Mouse (Mus musculus): ENCODE measurements around the gene Dyrk1a. TPM values are rescaled to one million over a fixed set of nuclear protein-coding genes. Genes with fewer than 3 reads are reported as not detected.

The Dyrk1a gene
- polyA plus RNA-seq, 1 experiment from 2014 or later: 7.8 TPM

- peaks cover 32% of the 10 kb centered on the region for H3K4me1 ChIP-seq (ENCODE audit: control insufficient read depth, insufficient read depth, low read length)
- H3K27ac ChIP-seq (ENCODE audit: low read length): peak overlapping the region; percentile 71
- H3K9ac ChIP-seq (ENCODE audit: low read length): peak overlapping the region; percentile 46; the same call in 1 of the 2 replicates
- H3K36me3 ChIP-seq (ENCODE audit: control insufficient read depth, insufficient read depth): no peaks in the 10 kb centered on the region
- no peak for ATAC-seq (replicated peaks; ENCODE audit: extremely low read depth, insufficient read depth, low FRiP score)
- no peak overlapping the region for H3K4me2 ChIP-seq (ENCODE audit: low read depth, low read length)
- no peak overlapping the region for H3K4me3 ChIP-seq (ENCODE audit: low read length)
- H3K9me3 ChIP-seq (replicated peaks; ENCODE audit: control insufficient read depth, low read length): peaks cover 4% of the 10 kb centered on the region; the same call in 1 of the 2 replicates
- 48% methylated on average over 4 of the region's 4 CpGs for whole genome bisulfite sequencing
- no peaks in the 10 kb centered on the region for H3K27me3 ChIP-seq (ENCODE audit: control insufficient read depth, insufficient read depth, low read length)
These were observed 149.7 kb downstream of the Dyrk1a start for GRCm38 (mm10) chr16:94719488-94719887.

GRCm38 (mm10) chr16:94720476-94721153, 150.8 kb downstream of the Dyrk1a start:
- no peak for ATAC-seq (replicated peaks; ENCODE audit: extremely low read depth, insufficient read depth, low FRiP score)
- H3K27ac ChIP-seq (ENCODE audit: low read length): peak overlapping the region; percentile 98
- H3K4me3 ChIP-seq (ENCODE audit: low read length): no peak overlapping the region
- peaks cover 4% of the 10 kb centered on the region; the same call in 1 of the 2 replicates for H3K9me3 ChIP-seq (replicated peaks; ENCODE audit: control insufficient read depth, low read length)
- 57% methylated on average over 7 of the region's 7 CpGs for WGBS
- H3K4me1 ChIP-seq (ENCODE audit: control insufficient read depth, insufficient read depth, low read length): peaks cover 38% of the 10 kb centered on the region
- H3K27me3 ChIP-seq (ENCODE audit: control insufficient read depth, insufficient read depth, low read length): no peaks in the 10 kb centered on the region
- H3K4me2 ChIP-seq (ENCODE audit: low read depth, low read length): peak overlapping the region; percentile 58; the same call in 1 of the 2 replicates
- H3K9ac ChIP-seq (ENCODE audit: low read length): peak overlapping the region; percentile 71
- no peaks in the 10 kb centered on the region for H3K36me3 ChIP-seq (ENCODE audit: control insufficient read depth, insufficient read depth)

- no peaks in the 10 kb centered on the region for H3K27me3 ChIP-seq (ENCODE audit: control insufficient read depth, insufficient read depth, low read length)
- H3K27ac ChIP-seq (ENCODE audit: low read length): peak overlapping the region; percentile 98
- peak overlapping the region; percentile 77 for H3K9ac ChIP-seq (ENCODE audit: low read length)
- H3K4me1 ChIP-seq (ENCODE audit: control insufficient read depth, insufficient read depth, low read length): peaks cover 38% of the 10 kb centered on the region
- peak overlapping the region; percentile 49 for H3K4me3 ChIP-seq (ENCODE audit: low read length)
- H3K4me2 ChIP-seq (ENCODE audit: low read depth, low read length): peak overlapping the region; percentile 58
- H3K36me3 ChIP-seq (ENCODE audit: control insufficient read depth, insufficient read depth): no peaks in the 10 kb centered on the region
- peaks cover 4% of the 10 kb centered on the region; the same call in 1 of the 2 replicates for H3K9me3 ChIP-seq (replicated peaks; ENCODE audit: control insufficient read depth, low read length)
- peak; percentile 84 for ATAC-seq (replicated peaks; ENCODE audit: extremely low read depth, insufficient read depth, low FRiP score)
- 24% methylated on average over 10 of the region's 10 CpGs for WGBS
These were observed 151.8 kb downstream of the Dyrk1a start for GRCm38 (mm10) chr16:94721549-94722006.

- Histone ChIP-seq H3K9ac (ENCODE audit: low read length) (peak overlapping the region; percentile 77), H3K4me3 (ENCODE audit: low read length) (peak overlapping the region; percentile 49), H3K27ac (ENCODE audit: low read length) (peak overlapping the region; percentile 98), H3K9me3 (replicated peaks; ENCODE audit: control insufficient read depth, low read length) (peaks cover 4% of the 10 kb centered on the region; the same call in 1 of the 2 replicates), H3K36me3 (ENCODE audit: control insufficient read depth, insufficient read depth) (peaks cover 3% of the 10 kb centered on the region; the same call in 1 of the 2 replicates), H3K4me2 (ENCODE audit: low read depth, low read length) (peak overlapping the region; percentile 58), H3K27me3 (ENCODE audit: control insufficient read depth, insufficient read depth, low read length) (no peaks in the 10 kb centered on the region), H3K4me1 (ENCODE audit: control insufficient read depth, insufficient read depth, low read length) (peaks cover 37% of the 10 kb centered on the region)
- WGBS: 64% methylated on average over 12 of the region's 12 CpGs
- no peak for ATAC-seq (replicated peaks; ENCODE audit: extremely low read depth, insufficient read depth, low FRiP score)
These were observed 153.1 kb downstream of the Dyrk1a start for GRCm38 (mm10) chr16:94722936-94723335.

- Histone ChIP-seq H3K9ac (ENCODE audit: low read length) (peak overlapping the region; percentile 73), H3K4me1 (ENCODE audit: control insufficient read depth, insufficient read depth, low read length) (peaks cover 25% of the 10 kb centered on the region), H3K4me3 (ENCODE audit: low read length) (peak overlapping the region; percentile 60), H3K27me3 (ENCODE audit: control insufficient read depth, insufficient read depth, low read length) (no peaks in the 10 kb centered on the region), H3K4me2 (ENCODE audit: low read depth, low read length) (peak overlapping the region; percentile 79), H3K36me3 (ENCODE audit: control insufficient read depth, insufficient read depth) (peaks cover 4% of the 10 kb centered on the region; the same call in 1 of the 2 replicates), H3K27ac (ENCODE audit: low read length) (peak overlapping the region; percentile 95), H3K9me3 (replicated peaks; ENCODE audit: control insufficient read depth, low read length) (peaks cover 7% of the 10 kb centered on the region)
- ATAC-seq (replicated peaks; ENCODE audit: extremely low read depth, insufficient read depth, low FRiP score): peak; percentile 65
- under 1% methylated on average over 23 of the region's 23 CpGs for WGBS
These were observed 154.3 kb downstream of the Dyrk1a start for GRCm38 (mm10) chr16:94724061-94724596.

- H3K4me1 ChIP-seq (ENCODE audit: control insufficient read depth, insufficient read depth, low read length): peaks cover 19% of the 10 kb centered on the region
- peak overlapping the region; percentile 60 for H3K4me3 ChIP-seq (ENCODE audit: low read length)
- H3K27me3 ChIP-seq (ENCODE audit: control insufficient read depth, insufficient read depth, low read length): no peaks in the 10 kb centered on the region
- peak overlapping the region; percentile 79 for H3K4me2 ChIP-seq (ENCODE audit: low read depth, low read length)
- H3K36me3 ChIP-seq (ENCODE audit: control insufficient read depth, insufficient read depth): peaks cover 4% of the 10 kb centered on the region; the same call in 1 of the 2 replicates
- no peak for ATAC-seq (replicated peaks; ENCODE audit: extremely low read depth, insufficient read depth, low FRiP score)
- peaks cover 8% of the 10 kb centered on the region for H3K9me3 ChIP-seq (replicated peaks; ENCODE audit: control insufficient read depth, low read length)
- H3K9ac ChIP-seq (ENCODE audit: low read length): peak overlapping the region; percentile 73
- peak overlapping the region; percentile 95 for H3K27ac ChIP-seq (ENCODE audit: low read length)
- WGBS: 3% methylated on average over 18 of the region's 18 CpGs
These were observed 155.0 kb downstream of the Dyrk1a start for GRCm38 (mm10) chr16:94724747-94725211.

- Histone ChIP-seq H3K9me3 (replicated peaks; ENCODE audit: control insufficient read depth, low read length) (peaks cover 8% of the 10 kb centered on the region), H3K4me2 (ENCODE audit: low read depth, low read length) (no peak overlapping the region), H3K27ac (ENCODE audit: low read length) (no peak overlapping the region), H3K4me3 (ENCODE audit: low read length) (no peak overlapping the region), H3K9ac (ENCODE audit: low read length) (no peak overlapping the region), H3K27me3 (ENCODE audit: control insufficient read depth, insufficient read depth, low read length) (no peaks in the 10 kb centered on the region), H3K4me1 (ENCODE audit: control insufficient read depth, insufficient read depth, low read length) (peaks cover 15% of the 10 kb centered on the region), H3K36me3 (ENCODE audit: control insufficient read depth, insufficient read depth) (peaks cover 4% of the 10 kb centered on the region; the same call in 1 of the 2 replicates)
- 85% methylated on average over 6 of the region's 6 CpGs for WGBS
- ATAC-seq (replicated peaks; ENCODE audit: extremely low read depth, insufficient read depth, low FRiP score): no peak
These were observed 159.4 kb downstream of the Dyrk1a start for GRCm38 (mm10) chr16:94729236-94729635.

- H3K27me3 ChIP-seq (ENCODE audit: control insufficient read depth, insufficient read depth, low read length): no peaks in the 10 kb centered on the region
- H3K9ac ChIP-seq (ENCODE audit: low read length): no peak overlapping the region
- peaks cover 4% of the 10 kb centered on the region; the same call in 1 of the 2 replicates for H3K36me3 ChIP-seq (ENCODE audit: control insufficient read depth, insufficient read depth)
- WGBS: 65% methylated on average over 12 of the region's 12 CpGs
- H3K4me3 ChIP-seq (ENCODE audit: low read length): no peak overlapping the region
- H3K9me3 ChIP-seq (replicated peaks; ENCODE audit: control insufficient read depth, low read length): peaks cover 8% of the 10 kb centered on the region
- no peak overlapping the region for H3K27ac ChIP-seq (ENCODE audit: low read length)
- H3K4me2 ChIP-seq (ENCODE audit: low read depth, low read length): no peak overlapping the region
- ATAC-seq (replicated peaks; ENCODE audit: extremely low read depth, insufficient read depth, low FRiP score): no peak
- peaks cover 12% of the 10 kb centered on the region for H3K4me1 ChIP-seq (ENCODE audit: control insufficient read depth, insufficient read depth, low read length)
These were observed 161.2 kb downstream of the Dyrk1a start for GRCm38 (mm10) chr16:94731027-94731426.

GRCm38 (mm10) chr16:94735472-94735871, 165.7 kb downstream of the Dyrk1a start:
- ATAC-seq (replicated peaks; ENCODE audit: extremely low read depth, insufficient read depth, low FRiP score): no peak
- Histone ChIP-seq H3K4me3 (ENCODE audit: low read length) (no peak overlapping the region), H3K4me1 (ENCODE audit: control insufficient read depth, insufficient read depth, low read length) (peaks cover 12% of the 10 kb centered on the region), H3K4me2 (ENCODE audit: low read depth, low read length) (no peak overlapping the region), H3K27me3 (ENCODE audit: control insufficient read depth, insufficient read depth, low read length) (no peaks in the 10 kb centered on the region), H3K9me3 (replicated peaks; ENCODE audit: control insufficient read depth, low read length) (no peaks in the 10 kb centered on the region), H3K27ac (ENCODE audit: low read length) (no peak overlapping the region), H3K9ac (ENCODE audit: low read length) (no peak overlapping the region), H3K36me3 (ENCODE audit: control insufficient read depth, insufficient read depth) (no peaks in the 10 kb centered on the region)
- WGBS: 68% methylated on average over 3 of the region's 3 CpGs

Data from heart, embryonic 16.5 days (tissue).